Mouse (Mus musculus) embryonic stem cell, embryonic (primary cell): ENCODE results near the gene Pmepa1.

Experiments
- CTCF ChIA-PET, 4 experiments: fragments of 300-600 bp in 2 of 4; fragments of 350-600 bp in 2 of 4; sonication (Branson Sonifier 250); formaldehyde crosslinking; loops; one replicate each; lab custom pipeline; 2022; ENCODE audit warnings: inconsistent platforms in 2 of 4; lab: Charles Lee
- POLR2A ChIA-PET, 4 experiments: fragments of 300-600 bp in 2 of 4; fragments of 350-600 bp in 2 of 4; sonication (Branson Sonifier 250); formaldehyde crosslinking; loops; one replicate each; lab custom pipeline; 2022; ENCODE audit warnings: antibody characterized with exemption in 4 of 4, inconsistent platforms in 1 of 4; lab: Charles Lee

The Pmepa1 gene

DNA sequence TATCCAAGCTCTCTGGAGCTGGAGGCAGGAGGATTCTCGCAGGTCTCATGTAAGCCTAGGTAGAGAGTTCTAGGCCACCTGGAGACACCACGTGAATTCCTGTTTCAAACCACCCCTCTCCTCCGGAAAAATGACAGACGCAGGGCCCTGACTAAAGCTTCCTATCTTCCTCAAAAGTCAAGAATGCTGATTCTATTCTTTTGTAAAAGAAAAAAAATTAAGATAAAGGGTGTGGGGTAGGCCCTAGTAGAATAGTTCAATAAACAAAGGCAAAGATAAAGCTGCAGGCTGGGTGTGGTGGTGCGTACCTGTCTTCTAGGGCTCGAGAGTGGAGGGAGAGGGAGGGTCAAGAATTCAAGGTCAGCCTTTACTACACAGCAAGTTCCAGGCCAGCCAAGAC is 8.4 kb upstream of the Pmepa1 start:
- POLR2A ChIA-PET = interaction anchor here in 3 of 4 experiments (0.6 to 7.7 kb wide), 16 partner anchors 9 to 55 kb away, joined by 3 to 46 read pairs (median 4); no protein-coding TSS in a partner anchor
- CTCF ChIA-PET = interaction anchor here in 3 of 4 experiments (0.9 to 2.1 kb wide), 3 partner anchors 16 to 55 kb away, joined by 3 to 10 read pairs (median 4); no protein-coding TSS in a partner anchor

DNA sequence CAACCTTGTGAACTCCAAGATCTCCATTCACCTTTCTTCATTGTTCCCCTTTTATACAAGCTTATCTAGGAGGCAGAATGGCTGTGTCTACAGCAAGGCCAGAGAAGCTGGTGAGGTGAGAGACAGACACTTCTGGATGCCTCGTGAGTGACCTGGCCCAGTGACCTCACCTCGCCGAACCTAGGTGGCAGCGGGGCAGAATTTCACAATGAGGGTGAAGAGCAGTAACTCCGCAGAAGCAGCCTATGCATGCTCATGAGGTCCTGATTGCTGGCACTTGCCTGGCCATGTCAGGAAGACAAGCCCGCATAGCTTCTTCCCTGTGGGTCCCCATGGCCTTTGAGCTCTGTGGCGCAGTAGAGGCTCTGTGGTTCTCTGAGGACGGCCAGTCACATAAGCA is 5.9 kb upstream of the Pmepa1 start:
- ChIA-PET POLR2A (interaction anchor here in 3 of 4 experiments (0.5 to 7.7 kb wide), 21 partner anchors 9 to 69 kb away, joined by 3 to 48 read pairs (median 4); no protein-coding TSS in a partner anchor), CTCF (interaction anchor here (0.6 to 3.3 kb wide), 6 partner anchors 18 to 735 kb away, joined by 3 to 14 read pairs (median 5); no protein-coding TSS in a partner anchor)

DNA sequence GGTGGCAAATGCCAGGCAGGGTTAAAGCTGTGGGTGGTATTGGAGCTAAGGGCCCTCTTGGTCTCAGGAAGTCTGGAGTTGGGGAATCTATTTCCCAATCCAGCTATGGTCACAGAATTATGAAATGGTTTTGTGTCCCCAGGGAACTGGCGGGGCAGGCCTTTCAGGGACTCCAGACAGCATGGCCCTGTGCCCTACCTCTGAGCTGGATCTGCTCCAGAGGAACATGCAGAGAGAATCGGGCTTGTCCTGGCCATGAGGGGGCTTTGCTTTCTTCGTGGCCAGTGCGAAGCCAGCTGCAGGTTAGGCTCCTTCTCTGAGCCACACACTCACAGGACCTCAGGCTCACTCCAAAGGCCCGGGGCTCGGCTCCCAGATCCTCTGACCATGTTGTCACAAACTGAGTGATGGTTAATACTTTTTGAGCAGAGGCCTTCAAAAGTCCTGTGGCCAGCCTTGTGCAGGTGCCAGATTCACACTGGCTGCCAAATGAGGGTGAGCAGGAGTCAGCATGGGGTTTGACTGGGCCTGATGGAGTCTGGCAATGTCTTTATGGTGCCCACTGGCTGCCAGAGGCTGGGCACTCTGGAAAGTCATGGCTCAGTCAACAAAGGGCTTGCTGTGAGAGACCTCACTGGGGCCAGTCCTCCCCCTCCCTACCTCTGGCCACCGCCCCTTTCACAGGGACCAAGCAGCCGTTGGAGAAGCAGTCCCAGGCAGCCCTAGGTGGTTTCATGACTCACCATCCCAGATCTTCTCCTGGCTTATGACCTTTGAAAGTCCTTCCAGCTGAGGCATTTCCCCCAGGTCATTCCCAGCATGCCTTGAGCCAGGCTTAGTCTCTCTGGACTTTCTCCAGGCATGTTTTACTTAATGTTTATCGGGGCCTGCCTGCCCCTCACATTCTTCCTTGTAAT is 4.9 kb upstream of the Pmepa1 start:
- ChIA-PET POLR2A (interaction anchor here (0.5 to 7.7 kb wide), 27 partner anchors 9 to 69 kb away, joined by 3 to 48 read pairs (median 5); no protein-coding TSS in a partner anchor), CTCF (interaction anchor here in 3 of 4 experiments (0.7 to 3.3 kb wide), 10 partner anchors 20 to 52 kb away, joined by 3 to 14 read pairs (median 5); no protein-coding TSS in a partner anchor)

DNA sequence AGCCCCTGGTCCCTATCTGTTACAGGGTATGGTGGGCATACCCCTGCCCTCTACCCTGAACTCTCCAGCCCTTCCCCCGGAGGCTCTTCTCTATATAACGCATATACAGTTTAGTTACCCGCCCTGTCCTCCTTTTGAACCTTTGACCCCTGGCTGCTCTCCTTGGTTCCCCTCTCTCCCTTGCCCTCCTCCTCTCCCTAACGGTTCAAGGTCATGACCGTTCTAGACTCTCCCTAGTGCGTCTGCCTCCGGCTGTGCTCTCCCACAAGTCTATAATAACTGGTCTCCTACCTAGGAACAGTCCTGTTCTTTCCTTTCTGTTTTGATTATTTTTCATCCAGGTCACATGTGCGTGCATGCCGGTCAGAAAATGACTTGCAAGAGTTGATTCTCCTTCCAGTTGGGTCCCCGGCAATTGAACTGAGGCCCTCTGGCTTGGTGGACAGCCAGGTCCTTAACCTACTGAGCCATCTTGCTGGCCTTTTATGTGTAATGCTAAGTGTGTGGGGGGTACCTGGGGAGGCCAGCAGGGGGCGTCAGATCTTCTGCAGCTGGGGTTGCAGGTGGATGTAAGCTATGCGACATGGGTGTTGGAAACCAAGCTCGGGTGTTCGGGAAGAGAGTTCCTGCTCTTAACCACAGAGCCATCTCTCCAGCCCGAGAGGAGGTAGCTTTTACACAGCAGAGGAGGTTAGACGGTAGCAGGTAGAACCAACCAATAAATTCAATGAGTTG is 2.7 kb upstream of the Pmepa1 start:
- ChIA-PET POLR2A (interaction anchor here (0.8 to 7.7 kb wide), 12 partner anchors 9 to 136 kb away, joined by 3 to 48 read pairs (median 7); no protein-coding TSS in a partner anchor), CTCF (interaction anchor here (0.6 to 1.9 kb wide), 38 partner anchors 9 to 433 kb away, joined by 3 to 13 read pairs (median 4); partner anchors contain the start of gene Zbp1 (in 3 of the 4))

DNA sequence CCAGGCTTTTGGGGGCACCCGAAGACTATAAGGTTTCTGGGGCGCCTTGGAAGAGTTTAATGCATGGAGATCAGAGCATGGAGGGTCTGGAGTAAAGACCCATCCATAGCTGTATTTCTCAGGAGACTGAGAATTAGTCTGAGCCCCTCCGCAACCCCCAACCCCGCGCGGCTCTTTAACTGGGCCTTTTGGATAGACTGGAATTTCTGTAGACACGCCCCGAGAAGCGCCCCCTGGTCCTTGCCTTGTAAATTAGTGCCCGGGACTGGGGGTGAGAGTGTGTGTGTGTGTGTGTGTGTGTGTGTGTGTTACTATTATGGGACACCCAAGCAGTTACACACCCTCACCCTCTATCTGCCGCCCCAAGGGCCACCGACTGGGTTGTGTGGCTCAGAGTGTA is 526 bp upstream of the Pmepa1 start:
- ChIA-PET CTCF (interaction anchor here in 2 of 4 experiments (1.0 to 1.2 kb wide), 3 partner anchors 47 to 140 kb away, joined by 3 to 9 read pairs (median 3); no protein-coding TSS in a partner anchor), POLR2A (interaction anchor here (0.7 to 6.6 kb wide), 12 partner anchors 8 to 52 kb away, joined by 3 to 38 read pairs (median 4); no protein-coding TSS in a partner anchor)

DNA sequence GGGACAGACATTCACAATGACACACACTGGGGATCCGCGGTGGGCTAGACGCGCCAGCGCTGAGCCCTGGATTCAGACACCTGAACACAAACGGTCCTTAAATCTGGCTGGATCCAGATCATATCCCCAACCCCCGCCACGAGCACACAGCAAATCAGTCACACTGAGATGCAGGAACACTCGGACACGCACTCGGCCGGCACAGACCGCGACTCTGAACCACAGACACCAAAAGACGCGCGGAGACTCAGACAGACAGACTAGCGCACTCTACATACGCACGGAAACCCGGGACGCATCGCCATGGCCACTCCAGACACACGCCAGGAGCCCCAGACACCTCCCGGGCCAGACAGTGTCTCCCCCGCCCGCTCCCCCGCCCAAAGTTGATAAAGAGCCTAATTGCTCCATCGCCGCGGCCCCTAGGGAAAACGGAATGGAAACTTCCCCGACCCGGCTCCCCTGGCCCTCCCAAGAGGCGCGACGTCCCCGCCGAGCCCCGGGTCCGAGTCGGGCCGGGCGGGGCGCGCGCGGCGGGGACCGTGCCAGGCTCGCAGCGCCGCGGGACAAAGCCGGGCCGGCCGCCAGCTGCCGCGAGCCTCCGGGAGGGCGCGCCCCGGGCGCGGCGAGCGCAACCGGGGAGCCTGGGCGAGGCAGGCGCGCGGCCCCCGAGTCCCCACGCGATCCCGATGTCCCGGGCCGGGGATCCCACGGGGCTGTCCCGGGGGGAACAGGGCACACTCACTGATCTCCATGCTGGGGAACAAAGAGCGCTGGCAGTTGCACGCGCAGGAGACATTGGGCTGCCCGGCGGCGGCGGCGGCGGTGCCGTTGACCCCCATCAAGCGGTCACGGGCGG is 761 bp downstream of the Pmepa1 start:
- CTCF ChIA-PET = interaction anchor here in 1 of 4 experiments (1.0 kb wide), 1 partner anchor 77 kb away, joined by 3 read pairs; no protein-coding TSS in a partner anchor
- POLR2A ChIA-PET = interaction anchor here in 3 of 4 experiments (0.8 to 2.2 kb wide), 7 partner anchors 10 to 42 kb away, joined by 3 to 12 read pairs (median 3); no protein-coding TSS in a partner anchor

DNA sequence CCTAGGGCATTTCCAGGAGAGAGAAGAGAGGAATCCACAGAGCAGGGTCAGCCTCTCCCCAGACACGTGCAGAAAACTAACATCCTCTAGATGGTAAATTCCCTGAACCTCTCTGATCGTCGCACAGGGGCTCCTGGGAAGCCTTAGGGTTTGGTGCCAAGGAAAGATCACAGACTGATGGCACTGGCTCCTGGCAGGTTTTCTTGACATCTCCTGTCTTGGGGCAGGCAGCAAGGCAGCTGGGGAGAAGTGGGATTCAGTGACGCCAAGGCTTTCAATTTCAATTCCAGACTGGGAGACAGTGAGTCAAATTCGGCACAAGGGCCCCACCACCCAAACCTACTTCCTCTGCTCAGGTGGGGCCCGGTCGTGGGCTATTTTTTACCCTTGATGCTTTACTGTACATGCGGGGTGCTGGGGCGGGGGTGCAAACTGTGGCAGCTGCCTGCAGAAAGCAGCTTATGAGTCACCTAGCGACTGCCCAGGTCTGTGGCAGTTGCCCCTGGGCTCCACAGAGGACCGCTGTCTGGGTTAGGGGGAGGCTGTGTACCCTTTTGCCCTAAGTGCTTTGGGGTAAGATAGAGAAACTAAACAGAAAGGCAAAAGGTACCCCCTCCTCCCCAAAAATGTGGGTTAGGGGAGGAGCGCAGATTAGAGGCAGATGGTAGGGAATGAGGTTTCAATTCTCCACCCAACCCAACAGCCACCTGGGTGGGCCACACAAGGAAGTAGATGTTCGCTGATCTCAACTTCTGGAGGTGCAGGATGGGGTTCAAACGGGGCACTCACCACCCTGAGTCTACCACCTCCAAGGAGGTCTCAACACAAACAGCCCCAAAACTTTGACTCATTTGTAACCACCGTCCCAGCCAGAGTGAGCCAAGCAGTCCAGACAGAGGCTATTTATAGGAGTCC is 1.6 kb downstream of the Pmepa1 start:
- ChIA-PET CTCF (interaction anchor here in 1 of 4 experiments (1.6 kb wide), 1 partner anchor 42 kb away, joined by 4 read pairs; no protein-coding TSS in a partner anchor), POLR2A (interaction anchor here in 2 of 4 experiments (0.5 to 2.6 kb wide), 8 partner anchors 10 to 73 kb away, joined by 3 to 12 read pairs (median 5); no protein-coding TSS in a partner anchor)

DNA sequence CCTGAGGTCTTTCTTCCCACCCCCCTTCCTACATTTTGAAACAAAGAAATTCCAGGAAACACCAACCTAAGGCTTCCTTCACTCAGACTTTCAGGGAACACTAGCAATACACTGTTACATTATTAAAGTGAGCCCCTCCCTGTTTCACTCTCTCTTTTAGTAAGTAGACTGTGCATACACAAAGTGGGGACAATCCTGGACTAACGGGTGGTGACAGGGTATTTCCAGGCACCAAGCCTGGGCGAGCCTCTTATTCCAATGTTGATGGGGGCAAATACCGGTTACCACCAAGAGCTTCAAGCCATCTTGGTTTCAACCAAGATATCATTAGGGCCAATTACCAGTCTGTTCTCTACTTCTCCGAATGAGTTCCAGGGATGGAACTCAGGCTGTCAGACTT is 2.4 kb downstream of the Pmepa1 start:
- CTCF ChIA-PET = interaction anchor here in 2 of 4 experiments (1.0 to 1.6 kb wide), 2 partner anchors 41 kb away, joined by 3 to 4 read pairs; no protein-coding TSS in a partner anchor
- POLR2A ChIA-PET = interaction anchor here in 2 of 4 experiments (0.6 to 2.6 kb wide), 9 partner anchors 9 to 43 kb away, joined by 3 to 12 read pairs (median 5); no protein-coding TSS in a partner anchor

DNA sequence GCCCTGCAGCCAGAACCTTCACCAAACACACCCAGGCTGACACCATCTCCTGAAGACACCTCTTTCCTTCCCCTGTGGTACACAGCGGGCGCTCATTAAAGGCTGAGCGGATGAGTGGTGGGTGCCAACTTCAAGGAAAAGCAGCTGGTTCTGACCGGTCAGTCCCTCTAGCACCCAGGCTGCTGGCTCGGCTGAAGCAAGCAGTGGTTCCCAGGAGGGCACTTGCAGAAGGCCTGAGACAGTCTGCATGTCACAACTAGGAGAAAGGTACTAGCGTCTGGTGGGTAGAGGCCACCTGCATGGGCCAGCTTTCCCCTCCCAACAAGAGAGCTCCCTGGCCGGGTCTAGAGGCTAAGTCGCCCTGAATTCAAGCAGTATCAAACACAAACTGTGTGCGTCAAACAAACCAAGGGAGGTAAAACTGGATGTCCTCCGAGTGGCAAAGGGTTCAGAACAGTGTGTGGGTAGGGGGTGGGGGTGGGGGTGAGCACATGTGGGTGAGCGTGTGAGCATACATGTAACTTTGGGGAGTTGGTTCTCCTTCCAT is 3.9 kb downstream of the Pmepa1 start:
- POLR2A ChIA-PET = interaction anchor here in 3 of 4 experiments (0.7 to 2.8 kb wide), 17 partner anchors 8 to 43 kb away, joined by 3 to 12 read pairs (median 5); no protein-coding TSS in a partner anchor
- CTCF ChIA-PET = interaction anchor here in 3 of 4 experiments (0.7 to 3.5 kb wide), 3 partner anchors 24 to 43 kb away, joined by 5 to 20 read pairs (median 11); no protein-coding TSS in a partner anchor

DNA sequence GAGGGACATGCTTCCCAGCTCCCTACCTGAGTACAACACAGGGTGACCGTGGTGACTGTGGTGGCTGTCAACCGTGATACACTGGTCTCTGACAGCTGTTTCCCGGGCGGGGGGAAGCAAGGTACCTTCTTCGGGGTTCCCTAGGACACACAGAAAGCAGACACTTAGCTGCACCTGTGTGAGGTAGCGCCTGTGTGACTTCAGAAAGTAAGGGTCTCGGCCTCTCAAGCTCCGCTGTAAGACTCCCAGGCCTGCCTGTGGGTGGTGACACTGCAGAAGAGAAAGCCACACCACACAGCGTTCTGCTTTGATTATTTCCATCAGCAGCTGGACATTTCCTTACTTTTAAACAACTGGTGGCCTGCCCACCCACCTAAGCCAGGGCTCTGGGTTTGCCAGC is 4.8 kb downstream of the Pmepa1 start:
- ChIA-PET CTCF (interaction anchor here in 2 of 4 experiments (0.6 to 3.5 kb wide), 2 partner anchors 42 to 52 kb away, joined by 3 to 11 read pairs; no protein-coding TSS in a partner anchor), POLR2A (interaction anchor here (0.5 to 3.4 kb wide), 19 partner anchors 8 to 580 kb away, joined by 3 to 13 read pairs (median 4); no protein-coding TSS in a partner anchor)

DNA sequence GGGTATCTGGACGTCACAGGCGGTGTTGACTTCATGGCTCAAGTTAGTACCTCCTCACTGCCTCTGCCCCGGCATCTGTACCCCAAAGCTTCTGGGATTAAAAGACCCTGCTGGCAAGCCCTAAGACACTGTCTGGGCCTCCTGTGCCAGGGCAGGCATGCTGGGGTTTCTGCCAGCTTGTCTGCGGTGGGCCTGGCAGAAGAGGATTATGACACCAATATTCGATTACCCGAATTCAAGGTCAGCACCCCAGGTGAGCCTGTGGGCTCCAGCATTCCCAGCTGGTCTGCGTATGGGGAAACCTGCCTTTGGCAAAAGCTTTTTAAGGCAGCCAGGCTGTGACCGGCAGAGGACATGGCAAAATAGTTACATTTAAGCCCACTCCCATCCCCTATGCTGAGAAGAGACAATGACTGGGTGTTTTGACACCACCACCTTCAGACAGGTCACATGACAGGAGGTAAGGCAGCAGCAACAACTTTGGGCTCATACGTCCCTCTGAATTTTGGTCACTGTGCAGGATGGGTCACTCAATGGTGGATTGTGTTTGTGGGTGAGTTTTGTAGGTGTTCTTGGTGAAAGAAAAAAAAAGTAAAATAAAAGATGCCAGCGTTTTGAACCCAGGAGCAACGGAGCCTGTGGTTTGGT is 5.6 kb downstream of the Pmepa1 start:
- ChIA-PET CTCF (interaction anchor here in 2 of 4 experiments (0.6 to 3.5 kb wide), 3 partner anchors 8 to 487 kb away, joined by 3 to 11 read pairs (median 6); no protein-coding TSS in a partner anchor), POLR2A (interaction anchor here (0.5 to 3.4 kb wide), 16 partner anchors 9 to 395 kb away, joined by 3 to 13 read pairs (median 4); no protein-coding TSS in a partner anchor)

DNA sequence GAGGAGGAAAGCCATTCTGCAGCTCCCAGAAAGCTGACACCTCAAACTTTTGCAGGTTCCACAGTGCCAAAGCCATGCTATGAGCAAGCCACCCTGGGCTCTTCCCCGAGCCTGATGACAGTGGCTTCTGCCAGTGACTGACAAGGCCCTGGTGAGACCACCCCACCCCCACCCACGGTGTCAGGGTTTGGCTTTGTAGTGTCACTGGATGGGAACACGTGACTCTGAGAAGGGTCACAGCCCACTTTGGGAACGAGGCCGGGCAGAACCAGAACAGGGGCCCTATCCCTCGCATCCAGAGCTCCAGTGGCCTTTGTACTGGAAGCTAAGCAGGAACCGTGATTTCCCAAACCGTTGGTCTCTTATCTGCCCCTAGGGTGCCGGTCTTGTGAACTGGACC is 6.1 kb downstream of the Pmepa1 start:
- CTCF ChIA-PET = interaction anchor here in 2 of 4 experiments (0.6 to 3.5 kb wide), 4 partner anchors 9 to 487 kb away, joined by 3 to 11 read pairs (median 4); no protein-coding TSS in a partner anchor
- POLR2A ChIA-PET = interaction anchor here in 3 of 4 experiments (0.6 to 3.4 kb wide), 12 partner anchors 9 to 164 kb away, joined by 3 to 13 read pairs (median 3); no protein-coding TSS in a partner anchor

DNA sequence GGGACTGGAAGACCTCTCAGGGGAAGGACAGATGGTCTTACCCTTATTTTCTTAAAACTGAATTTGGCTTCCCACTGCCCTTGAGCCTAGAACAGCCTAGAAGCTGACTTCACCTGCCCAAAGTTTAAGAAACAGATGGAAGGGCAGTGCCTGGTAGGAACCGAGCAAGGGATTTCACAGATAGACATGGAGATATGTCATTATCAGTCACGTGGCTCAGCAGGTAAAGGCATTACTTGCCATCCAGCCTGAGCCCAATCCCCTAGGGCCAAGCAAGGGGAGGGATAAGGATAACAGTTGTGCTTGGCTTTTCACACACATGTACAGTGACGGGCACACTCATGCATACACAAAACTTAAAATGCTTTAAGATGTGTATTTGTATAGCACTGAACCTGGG is 8.8 kb downstream of the Pmepa1 start:
- POLR2A ChIA-PET = interaction anchor here in 2 of 4 experiments (0.6 to 8.9 kb wide), 7 partner anchors 13 to 49 kb away, joined by 3 to 72 read pairs (median 10); no protein-coding TSS in a partner anchor

More for the DNA sequence above, 8.8 kb downstream of the Pmepa1 start:
- CTCF ChIA-PET = interaction anchor here in 1 of 4 experiments (0.8 to 1.0 kb wide), 2 partner anchors 19 to 38 kb away, joined by 3 read pairs; no protein-coding TSS in a partner anchor
